Mouse (Mus musculus) lung, embryonic 16.5 days (tissue): ENCODE measurements around the gene Nek1. TPM values are rescaled to one million over a fixed set of nuclear protein-coding genes. Genes with fewer than 3 reads are reported as not detected.
A peak's percentile ranks its signal among the peaks of the same experiment; 100 is the strongest.

ENCODE experiments used
- ATAC-seq: fragments of 200-750 bp; cut with Nextera tagmentation; 2 replicates; pipeline ENCODE4 v1.8.0; 2017; ENCODE audit warnings: low read depth, mild to moderate bottlenecking, moderate library complexity
- H3K27ac ChIP-seq: fragments of 300-500 bp; sonication (generic); 2 replicates; pipeline ENCODE4 v1.5.1; 2014; ENCODE audit warnings: mild to moderate bottlenecking, control low read depth, low read length
- H3K27me3 ChIP-seq: fragments of 300-500 bp; sonication (generic); 2 replicates; pipeline ENCODE4 v1.6.1; 2014; ENCODE audit warnings: low read depth, low read length, mixed read lengths; ENCODE audit not compliant: control insufficient read depth, insufficient read depth
- H3K36me3 ChIP-seq: fragments of 300-500 bp; sonication (generic); 2 replicates; pipeline ENCODE4 v1.6.1; 2014; ENCODE audit warnings: low read length; ENCODE audit not compliant: control insufficient read depth, insufficient read depth
- H3K4me1 ChIP-seq: fragments of 300-500 bp; sonication (generic); replicated peaks from 2 replicates; pipeline ENCODE4 v1.6.1; 2014; ENCODE audit warnings: low read length, mixed read lengths; ENCODE audit not compliant: control insufficient read depth, insufficient read depth
- H3K4me2 ChIP-seq: fragments of 300-500 bp; sonication (generic); 2 replicates; pipeline ENCODE4 v1.6.1; 2014; ENCODE audit warnings: low read depth, low read length, control low read depth
- H3K4me3 ChIP-seq: fragments of 300-500 bp; sonication (generic); 2 replicates; pipeline ENCODE4 v1.5.1; 2014; ENCODE audit warnings: mild to moderate bottlenecking, low read length, control low read depth
- H3K9ac ChIP-seq: fragments of 300-500 bp; sonication (generic); 2 replicates; pipeline ENCODE4 v1.6.1; 2014; ENCODE audit warnings: low read length, control low read depth
- H3K9me3 ChIP-seq: fragments of 300-500 bp; sonication (generic); 2 replicates; pipeline ENCODE4 v1.6.1; 2016; ENCODE audit warnings: low read length; ENCODE audit not compliant: control insufficient read depth
- WGBS: fragments of 180-500 bp; shearing (Covaris S2); extraction: QIAGEN DNeasy Blood & Tissue Kit; methylation state at CpG from one replicate; pipeline ENCODE4 v1.1.7; 2014; 5-methylcytosine and 5-hydroxymethylcytosine counted together
- polyA plus RNA-seq: library from polyadenylated mRNA; unstranded; fragments of >200 nt; fragmentation: Nextera tagmentation; extraction: Ambion mirVana; gene quantifications from 2 replicates; pipeline ENCODE4 v1.2.1, GENCODE M21; 2015

Nek1 gene
- polyA plus RNA-seq, 1 experiment from 2014 or later, result 18.9 TPM

GRCm38 (mm10) chr8:61161461-61162185, 168.6 kb downstream of the Nek1 start:
- Histone ChIP-seq H3K9me3 (no peaks in the 10 kb centered on the region), H3K36me3 (no peaks in the 10 kb centered on the region), H3K27me3 (no peaks in the 10 kb centered on the region), H3K4me1 (no peaks in the 10 kb centered on the region), H3K4me2 (no peak overlapping the region), H3K27ac (no peak overlapping the region), H3K4me3 (no peak overlapping the region), H3K9ac (no peak overlapping the region)
- ATAC-seq, result peak; percentile 31; the same call in 1 of the 2 replicates
- WGBS, result 78% methylated on average over 6 of the region's 6 CpGs

- Histone ChIP-seq H3K4me2 (no peak overlapping the region), H3K4me1 (no peaks in the 10 kb centered on the region), H3K27me3 (no peaks in the 10 kb centered on the region), H3K36me3 (no peaks in the 10 kb centered on the region), H3K9ac (no peak overlapping the region), H3K4me3 (no peak overlapping the region), H3K27ac (no peak overlapping the region), H3K9me3 (no peaks in the 10 kb centered on the region)
- no peak for ATAC-seq
- 36% methylated on average over 1 of the region's 1 CpGs for WGBS
These were observed 169.2 kb downstream of the Nek1 start for GRCm38 (mm10) chr8:61162186-61162566.

GRCm38 (mm10) chr8:61171546-61171945, 178.6 kb downstream of the Nek1 start:
- Histone ChIP-seq H3K36me3 (no peaks in the 10 kb centered on the region), H3K27ac (no peak overlapping the region), H3K4me3 (no peak overlapping the region), H3K27me3 (no peaks in the 10 kb centered on the region), H3K9ac (no peak overlapping the region), H3K9me3 (no peaks in the 10 kb centered on the region), H3K4me2 (no peak overlapping the region), H3K4me1 (no peaks in the 10 kb centered on the region)
- 52% methylated on average over 3 of the region's 3 CpGs for WGBS
- no peak for ATAC-seq

GRCm38 (mm10) chr8:61173921-61174492, 181.0 kb downstream of the Nek1 start:
- 67% methylated on average over 7 of the region's 7 CpGs for WGBS
- H3K36me3 ChIP-seq, result no peaks in the 10 kb centered on the region
- no peak overlapping the region for H3K27ac ChIP-seq
- no peaks in the 10 kb centered on the region for H3K9me3 ChIP-seq
- no peak overlapping the region for H3K4me3 ChIP-seq
- no peak overlapping the region for H3K9ac ChIP-seq
- ATAC-seq, result no peak
- H3K4me1 ChIP-seq, result no peaks in the 10 kb centered on the region
- H3K4me2 ChIP-seq, result no peak overlapping the region
- H3K27me3 ChIP-seq, result no peaks in the 10 kb centered on the region

- H3K36me3 ChIP-seq, result no peaks in the 10 kb centered on the region
- H3K27ac ChIP-seq, result no peak overlapping the region
- H3K4me1 ChIP-seq, result peaks cover under 1% of the 10 kb centered on the region; the same call in 1 of the 2 replicates
- no peak overlapping the region for H3K4me2 ChIP-seq
- H3K27me3 ChIP-seq, result no peaks in the 10 kb centered on the region
- no peak for ATAC-seq
- no peaks in the 10 kb centered on the region for H3K9me3 ChIP-seq
- 70% methylated on average over 2 of the region's 2 CpGs for WGBS
- no peak overlapping the region for H3K4me3 ChIP-seq
- H3K9ac ChIP-seq, result no peak overlapping the region
These were observed 182.9 kb downstream of the Nek1 start for GRCm38 (mm10) chr8:61175876-61176275.

GRCm38 (mm10) chr8:61177680-61178593, 184.9 kb downstream of the Nek1 start:
- Histone ChIP-seq H3K27me3 (no peaks in the 10 kb centered on the region), H3K4me1 (peaks cover 12% of the 10 kb centered on the region), H3K36me3 (no peaks in the 10 kb centered on the region), H3K9me3 (no peaks in the 10 kb centered on the region), H3K9ac (no peak overlapping the region), H3K4me2 (no peak overlapping the region), H3K27ac (no peak overlapping the region), H3K4me3 (no peak overlapping the region)
- 64% methylated on average over 12 of the region's 12 CpGs for WGBS
- ATAC-seq, result no peak

GRCm38 (mm10) chr8:61178594-61179140, 185.7 kb downstream of the Nek1 start:
- WGBS, result 61% methylated on average over 11 of the region's 11 CpGs
- Histone ChIP-seq H3K4me1 (peaks cover 12% of the 10 kb centered on the region), H3K27me3 (no peaks in the 10 kb centered on the region), H3K4me3 (no peak overlapping the region), H3K27ac (no peak overlapping the region), H3K36me3 (no peaks in the 10 kb centered on the region), H3K4me2 (no peak overlapping the region), H3K9ac (no peak overlapping the region), H3K9me3 (no peaks in the 10 kb centered on the region)
- ATAC-seq, result no peak
